Mouse (Mus musculus): ENCODE results near the gene Gpr37l1. TPM values are rescaled to one million over a fixed set of nuclear protein-coding genes. Genes with fewer than 3 reads are reported as not detected.

Gpr37l1 gene
- polyA plus RNA-seq, 1 experiment: 2.2 TPM

GRCm38 (mm10) chr1:135148476-135148875, 19.0 kb downstream of the Gpr37l1 start:
- Histone ChIP-seq H3K4me3 (ENCODE audit: low read depth, low read length) (peak overlapping the region; percentile 72), H3K4me1 (ENCODE audit: control insufficient read depth, insufficient read depth, insufficient read length, low read length) (peaks cover 20% of the 10 kb centered on the region; the same call in 1 of the 2 replicates), H3K27ac (ENCODE audit: insufficient read depth, low read depth, low read length) (0 out of 2 replicates have a peak overlapping the region, but pooled peaks have one; percentile 21), H3K36me3 (ENCODE audit: control insufficient read depth, insufficient read depth, low read length) (peaks cover 7% of the 10 kb centered on the region), H3K27me3 (ENCODE audit: control insufficient read depth, insufficient read depth, low read length) (no peaks in the 10 kb centered on the region)
- no peak for TF ChIP-seq POLR2A (IDR thresholded peaks at IDR 0.05; ENCODE audit: low read depth, low read length)
- TF ChIP-seq CTCF (IDR thresholded peaks at IDR 0.05; ENCODE audit: extremely low read depth, insufficient read length, insufficient replicate concordance, low read depth, low read length): no peak
- WGBS: 76% methylated on average over 4 of the region's 4 CpGs

- peak overlapping the region; percentile 79 for H3K27ac ChIP-seq (ENCODE audit: insufficient read depth, low read depth, low read length)
- H3K27me3 ChIP-seq (ENCODE audit: control insufficient read depth, insufficient read depth, low read length): no peaks in the 10 kb centered on the region
- peaks cover 5% of the 10 kb centered on the region for H3K36me3 ChIP-seq (ENCODE audit: control insufficient read depth, insufficient read depth, low read length)
- H3K4me1 ChIP-seq (ENCODE audit: control insufficient read depth, insufficient read depth, insufficient read length, low read length): peaks cover 20% of the 10 kb centered on the region; the same call in 1 of the 2 replicates
- H3K4me3 ChIP-seq (ENCODE audit: low read depth, low read length): peak overlapping the region; percentile 72
- TF ChIP-seq POLR2A (IDR thresholded peaks at IDR 0.05; ENCODE audit: low read depth, low read length) (no peak), CTCF (IDR thresholded peaks at IDR 0.05; ENCODE audit: extremely low read depth, insufficient read length, insufficient replicate concordance, low read depth, low read length) (no peak)
- WGBS: 26% methylated on average over 7 of the region's 7 CpGs
Observed at GRCm38 (mm10) chr1:135147702-135148058, 19.8 kb downstream of the Gpr37l1 start.

- TF ChIP-seq CTCF (IDR thresholded peaks at IDR 0.05; ENCODE audit: extremely low read depth, insufficient read length, insufficient replicate concordance, low read depth, low read length) (no peak), POLR2A (IDR thresholded peaks at IDR 0.05; ENCODE audit: low read depth, low read length) (no peak)
- Histone ChIP-seq H3K4me1 (ENCODE audit: control insufficient read depth, insufficient read depth, insufficient read length, low read length) (peaks cover 20% of the 10 kb centered on the region; the same call in 1 of the 2 replicates), H3K4me3 (ENCODE audit: low read depth, low read length) (peak overlapping the region; percentile 72), H3K27me3 (ENCODE audit: control insufficient read depth, insufficient read depth, low read length) (no peaks in the 10 kb centered on the region), H3K27ac (ENCODE audit: insufficient read depth, low read depth, low read length) (peak overlapping the region; percentile 79), H3K36me3 (ENCODE audit: control insufficient read depth, insufficient read depth, low read length) (no peaks in the 10 kb centered on the region)
- under 1% methylated on average over 69 of the region's 69 CpGs for WGBS
Observed at GRCm38 (mm10) chr1:135146946-135147701, 20.4 kb downstream of the Gpr37l1 start.

- Histone ChIP-seq H3K4me3 (ENCODE audit: low read depth, low read length) (peak within 1 kb of the TSS; percentile 72), H3K27ac (ENCODE audit: insufficient read depth, low read depth, low read length) (peak within 1 kb of the TSS; percentile 79), H3K4me1 (ENCODE audit: control insufficient read depth, insufficient read depth, insufficient read length, low read length) (peaks cover 20% of the 10 kb centered on the region; the same call in 1 of the 2 replicates), H3K36me3 (ENCODE audit: control insufficient read depth, insufficient read depth, low read length) (no peaks in the 10 kb centered on the region), H3K27me3 (ENCODE audit: control insufficient read depth, insufficient read depth, low read length) (no peaks in the 10 kb centered on the region)
- TF ChIP-seq POLR2A (IDR thresholded peaks at IDR 0.05; ENCODE audit: low read depth, low read length) (peak; percentile 48; the same call in 1 of the 2 replicates), CTCF (IDR thresholded peaks at IDR 0.05; ENCODE audit: extremely low read depth, insufficient read length, insufficient replicate concordance, low read depth, low read length) (no peak)
- 1% methylated on average over 78 of the region's 78 CpGs for WGBS
Observed at GRCm38 (mm10) chr1:135146077-135146945, 21.2 kb downstream of the Gpr37l1 start, which contains the start of gene Arl8a. Gene Arl8a (plus strand): TSS chr1:135146824.

- Histone ChIP-seq H3K27ac (ENCODE audit: insufficient read depth, low read depth, low read length) (no peak overlapping the region), H3K27me3 (ENCODE audit: control insufficient read depth, insufficient read depth, low read length) (no peaks in the 10 kb centered on the region), H3K4me1 (ENCODE audit: control insufficient read depth, insufficient read depth, insufficient read length, low read length) (peaks cover 11% of the 10 kb centered on the region; the same call in 1 of the 2 replicates), H3K4me3 (ENCODE audit: low read depth, low read length) (no peak overlapping the region), H3K36me3 (ENCODE audit: control insufficient read depth, insufficient read depth, low read length) (no peaks in the 10 kb centered on the region)
- 87% methylated on average over 2 of the region's 2 CpGs for WGBS
- TF ChIP-seq POLR2A (IDR thresholded peaks at IDR 0.05; ENCODE audit: low read depth, low read length): no peak
- no peak for TF ChIP-seq CTCF (IDR thresholded peaks at IDR 0.05; ENCODE audit: extremely low read depth, insufficient read length, insufficient replicate concordance, low read depth, low read length)
Observed at GRCm38 (mm10) chr1:135143940-135144339, 23.5 kb downstream of the Gpr37l1 start.

- WGBS: 41% methylated on average over 2 of the region's 2 CpGs
- H3K4me3 ChIP-seq (ENCODE audit: low read depth, low read length): no peak overlapping the region
- H3K27ac ChIP-seq (ENCODE audit: insufficient read depth, low read depth, low read length): no peak overlapping the region
Observed at GRCm38 (mm10) chr1:135142452-135142851, 25.0 kb downstream of the Gpr37l1 start.

More at GRCm38 (mm10) chr1:135142452-135142851, 25.0 kb downstream of the Gpr37l1 start:
- no peaks in the 10 kb centered on the region for H3K36me3 ChIP-seq (ENCODE audit: control insufficient read depth, insufficient read depth, low read length)
- H3K4me1 ChIP-seq (ENCODE audit: control insufficient read depth, insufficient read depth, insufficient read length, low read length): no peaks in the 10 kb centered on the region
- no peaks in the 10 kb centered on the region for H3K27me3 ChIP-seq (ENCODE audit: control insufficient read depth, insufficient read depth, low read length)
- TF ChIP-seq POLR2A (IDR thresholded peaks at IDR 0.05; ENCODE audit: low read depth, low read length) (no peak), CTCF (IDR thresholded peaks at IDR 0.05; ENCODE audit: extremely low read depth, insufficient read length, insufficient replicate concordance, low read depth, low read length) (no peak)

All from small intestine, adult 2 months (tissue).